Mouse (Mus musculus) C2C12 (cell line): ENCODE data around the gene Trmt10a. TPM values are rescaled to one million over a fixed set of nuclear protein-coding genes. Genes with fewer than 3 reads are reported as not detected.

ENCODE experiments used
- H3K27me3 ChIP-seq: one replicate; pipeline ENCODE4 v1.6.1; 2011; ENCODE audit not compliant: control insufficient read depth, insufficient read depth, insufficient read length
- H3K36me3 ChIP-seq: one replicate; pipeline ENCODE4 v1.6.1; 2011; ENCODE audit not compliant: control insufficient read depth, insufficient read depth
- H3K4me3 ChIP-seq: one replicate; pipeline ENCODE4 v1.5.1; 2011; ENCODE audit warnings: mild to moderate bottlenecking, control low read depth; ENCODE audit not compliant: poor library complexity, insufficient read depth, severe bottlenecking
- H3K79me2 ChIP-seq: one replicate; pipeline ENCODE4 v1.6.1; 2011; ENCODE audit not compliant: control insufficient read depth, insufficient read depth
- H3K79me3 ChIP-seq: one replicate; pipeline ENCODE4 v1.6.1; 2011; ENCODE audit warnings: low read depth, control low read depth
- H3ac ChIP-seq: one replicate; pipeline ENCODE3; 2011; ENCODE audit warnings: low read depth; ENCODE audit not compliant: control insufficient read depth, insufficient read length
- CEBPB ChIP-seq: IDR thresholded peaks from one replicate; pipeline ENCODE4 v1.6.1; 2011; ENCODE audit warnings: low read depth, mild to moderate bottlenecking, control low read depth, moderate library complexity
- CTCF ChIP-seq: IDR thresholded peaks from one replicate; pipeline ENCODE4 v1.5.1; 2011; ENCODE audit not compliant: control insufficient read depth, insufficient read depth, insufficient read length
- FOSL1 ChIP-seq: IDR thresholded peaks from one replicate; pipeline ENCODE4 v1.8.0; 2011; ENCODE audit warnings: mild to moderate bottlenecking, low read length; ENCODE audit not compliant: poor library complexity, insufficient read depth, severe bottlenecking
- MAX ChIP-seq: IDR thresholded peaks from one replicate; pipeline ENCODE4 v1.6.1; 2011; ENCODE audit warnings: mild to moderate bottlenecking, control low read depth
- MYOD1 ChIP-seq: IDR thresholded peaks from one replicate; pipeline ENCODE4 v1.6.1; 2011; ENCODE audit warnings: low read depth; ENCODE audit not compliant: control insufficient read depth, insufficient read length
- MYOG ChIP-seq: IDR thresholded peaks from one replicate; pipeline ENCODE4 v1.6.1; 2011; ENCODE audit not compliant: control insufficient read depth, insufficient read length; ENCODE audit errors: extremely low read depth
- USF1 ChIP-seq: IDR thresholded peaks from one replicate; pipeline ENCODE4 v1.6.1; 2011; ENCODE audit warnings: low read depth, mild to moderate bottlenecking, control low read depth, moderate library complexity
- polyA plus RNA-seq: library from polyadenylated mRNA; unstranded; fragments of >200 nt; fragmentation: generic; extraction: Trizol; gene quantifications from one replicate; pipeline ENCODE4 v1.2.1, GENCODE M21; 2012; ENCODE audit warnings: missing spikeins

Gene Trmt10a
- polyA plus RNA-seq, 1 experiment, result 6.8 TPM

DNA sequence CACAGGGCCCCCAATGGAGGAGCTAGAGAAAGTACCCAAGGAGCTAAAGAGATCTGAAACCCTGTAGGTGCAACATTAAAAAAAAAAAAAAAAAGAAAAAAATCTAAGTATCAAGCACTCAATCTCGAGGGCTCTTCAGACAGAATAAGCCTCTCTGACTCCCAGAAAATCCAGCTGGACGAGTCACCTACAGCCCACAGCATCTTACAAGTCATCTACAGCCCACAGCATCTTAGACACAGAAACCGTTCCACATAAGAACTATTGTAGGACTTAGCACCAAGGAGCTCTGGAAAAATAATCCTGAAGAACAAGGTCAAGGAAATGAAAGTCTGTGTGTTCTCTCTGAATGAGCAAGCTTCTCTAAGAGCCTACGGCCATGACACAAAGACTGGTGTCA, 41.3 kb upstream of the Trmt10a start:
- Histone ChIP-seq H3K4me3 (no peak overlapping the region), H3K27me3 (no peaks in the 10 kb centered on the region), H3K36me3 (no peaks in the 10 kb centered on the region), H3ac (no peak overlapping the region), H3K79me3 (no peaks in the 10 kb centered on the region), H3K79me2 (no peaks in the 10 kb centered on the region)
- TF ChIP-seq CTCF (no peak), USF1 (no peak), MYOD1 (no peak), MYOG (no peak), MAX (no peak), CEBPB (no peak), FOSL1 (no peak)

DNA sequence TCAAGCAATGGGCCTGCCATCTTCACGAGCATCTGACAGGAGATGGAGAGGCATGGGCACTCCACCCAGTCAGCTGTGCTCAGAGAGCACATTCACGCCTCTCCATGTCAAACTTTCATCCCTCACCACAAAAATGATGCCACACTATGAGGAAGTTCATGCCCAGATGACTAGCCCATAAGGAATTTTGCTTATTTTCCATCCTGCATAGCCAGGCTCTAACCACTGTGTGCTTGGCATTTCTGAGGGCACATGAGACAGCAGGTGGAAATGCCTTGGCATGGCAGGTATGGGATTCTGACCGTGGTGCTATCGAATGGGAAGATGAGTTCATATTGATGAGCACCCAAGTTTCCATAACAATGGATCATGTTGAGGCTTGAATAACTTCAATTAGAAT, 39.6 kb upstream of the Trmt10a start:
- no peaks in the 10 kb centered on the region for H3K36me3 ChIP-seq
- TF ChIP-seq CTCF (no peak), MYOG (no peak), CEBPB (no peak), USF1 (no peak), MAX (peak; percentile 85), FOSL1 (peak; percentile 36), MYOD1 (peak; percentile 94)
- H3ac ChIP-seq, result no peak overlapping the region
- no peaks in the 10 kb centered on the region for H3K79me2 ChIP-seq
- no peaks in the 10 kb centered on the region for H3K27me3 ChIP-seq
- H3K79me3 ChIP-seq, result no peaks in the 10 kb centered on the region
- no peak overlapping the region for H3K4me3 ChIP-seq

DNA sequence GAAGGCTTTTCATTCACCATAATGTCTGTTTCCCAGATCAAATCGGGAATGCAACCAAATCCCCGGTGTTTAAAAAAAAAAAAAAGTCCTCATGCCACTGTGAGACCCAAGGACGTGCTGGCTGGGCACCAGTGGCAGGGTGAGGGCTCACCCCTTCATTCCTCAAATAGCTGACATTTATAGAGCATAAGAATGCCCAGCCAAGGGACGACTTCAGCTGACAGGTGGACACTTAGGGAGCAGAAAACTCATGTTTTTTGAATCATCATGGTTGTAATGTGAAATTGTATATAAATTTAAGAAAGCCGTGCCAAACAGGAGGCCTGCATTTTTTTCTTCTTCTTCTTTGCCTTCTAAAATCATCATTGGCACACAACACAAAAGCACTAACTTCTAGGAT, 38.2 kb upstream of the Trmt10a start:
- no peaks in the 10 kb centered on the region for H3K79me2 ChIP-seq
- no peak overlapping the region for H3K4me3 ChIP-seq
- TF ChIP-seq MYOD1, result peak; percentile 61
- TF ChIP-seq FOSL1, result no peak
- H3K79me3 ChIP-seq, result no peaks in the 10 kb centered on the region
- no peaks in the 10 kb centered on the region for H3K27me3 ChIP-seq
- H3ac ChIP-seq, result no peak overlapping the region
- no peaks in the 10 kb centered on the region for H3K36me3 ChIP-seq

DNA sequence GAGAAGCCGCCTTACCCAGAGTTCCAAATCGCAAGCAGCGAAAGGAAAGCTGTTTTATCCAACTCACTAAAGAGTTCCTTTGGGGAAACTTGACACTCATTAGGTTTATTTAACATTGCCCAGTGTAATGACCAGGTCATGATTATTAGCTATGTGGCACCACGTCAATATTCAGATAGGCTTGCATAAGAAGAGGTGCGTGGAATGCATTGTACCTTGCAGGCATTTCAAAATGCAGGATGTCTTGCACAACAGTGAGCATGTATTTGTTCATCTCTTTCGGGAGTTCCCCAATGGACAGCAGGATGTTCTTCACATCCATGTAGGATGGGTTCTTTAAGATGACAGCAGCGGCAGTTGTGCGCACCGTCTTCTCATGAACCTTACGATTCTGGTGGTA, 36.4 kb upstream of the Trmt10a start:
- Histone ChIP-seq H3K4me3 (no peak overlapping the region), H3ac (no peak overlapping the region), H3K79me2 (no peaks in the 10 kb centered on the region), H3K27me3 (no peaks in the 10 kb centered on the region), H3K79me3 (no peaks in the 10 kb centered on the region), H3K36me3 (no peaks in the 10 kb centered on the region)
- TF ChIP-seq CEBPB (no peak), USF1 (no peak), MYOD1 (no peak), MAX (no peak), FOSL1 (no peak), CTCF (no peak), MYOG (no peak)

DNA sequence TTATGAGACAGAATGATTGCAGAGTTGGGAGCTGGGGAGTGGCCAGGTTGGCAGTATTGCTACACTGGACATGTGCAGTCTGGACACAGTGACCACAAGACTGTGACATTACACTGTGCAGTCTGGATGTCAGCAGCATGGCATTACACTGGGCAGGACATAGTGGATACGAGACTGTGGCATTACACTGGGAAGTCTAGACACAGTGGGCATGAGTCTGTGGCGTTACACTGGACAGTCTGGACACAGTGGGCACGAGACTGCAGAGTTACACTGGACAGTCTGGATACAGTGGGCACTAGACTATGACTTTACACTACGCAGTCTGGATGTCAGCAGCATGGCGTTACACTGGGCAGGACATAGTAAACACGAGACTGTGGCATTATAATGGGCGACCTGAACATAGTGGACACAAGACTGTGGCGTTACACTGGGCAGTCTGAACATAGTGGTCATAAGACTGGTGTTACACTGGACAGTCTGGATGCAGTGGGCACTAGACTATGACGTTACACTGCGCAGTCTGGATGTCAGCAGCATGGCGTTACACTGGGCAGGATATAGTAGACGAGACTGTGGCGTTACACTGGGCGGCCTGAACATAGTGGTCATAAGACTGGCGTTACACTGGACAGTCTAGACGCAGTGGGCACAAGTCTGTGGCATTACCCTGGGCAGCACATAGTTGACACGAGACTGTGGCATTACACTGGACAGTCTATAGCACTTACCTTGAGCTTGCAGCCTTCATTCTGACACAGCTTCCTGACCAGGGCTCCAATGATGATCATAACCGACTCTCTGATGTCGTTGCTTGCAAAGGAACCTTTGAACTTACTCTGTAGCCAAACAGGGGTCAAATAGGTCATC, 32.1 kb upstream of the Trmt10a start:
- Histone ChIP-seq H3K36me3 (no peaks in the 10 kb centered on the region), H3K27me3 (no peaks in the 10 kb centered on the region), H3K79me3 (no peaks in the 10 kb centered on the region), H3ac (no peak overlapping the region), H3K4me3 (no peak overlapping the region), H3K79me2 (no peaks in the 10 kb centered on the region)
- TF ChIP-seq MYOG, result no peak
- no peak for TF ChIP-seq USF1

DNA sequence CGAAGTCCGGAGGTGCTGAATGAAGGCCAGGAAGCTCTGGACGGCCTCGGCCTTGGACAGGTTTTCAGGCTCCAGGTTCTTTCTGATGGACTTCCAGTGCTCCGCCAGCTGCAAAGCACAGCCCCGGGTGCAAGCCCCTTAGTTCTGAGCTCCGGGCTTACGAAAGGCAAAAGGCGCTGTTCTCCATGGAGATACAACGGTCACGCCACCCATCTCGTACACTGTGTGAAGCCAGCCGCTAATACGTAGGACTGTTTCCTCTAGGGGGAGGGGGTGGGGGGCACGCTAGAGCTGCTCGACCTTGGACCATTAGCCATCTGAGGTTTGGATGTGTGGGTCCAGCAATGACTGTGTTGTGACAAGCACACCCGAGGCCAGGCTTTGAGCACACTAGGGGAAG, 29.1 kb upstream of the Trmt10a start:
- no peaks in the 10 kb centered on the region for H3K27me3 ChIP-seq
- H3ac ChIP-seq, result no peak overlapping the region
- no peaks in the 10 kb centered on the region for H3K79me2 ChIP-seq
- no peaks in the 10 kb centered on the region for H3K36me3 ChIP-seq
- H3K79me3 ChIP-seq, result no peaks in the 10 kb centered on the region
- H3K4me3 ChIP-seq, result no peak overlapping the region
- TF ChIP-seq USF1 (no peak), CEBPB (no peak), MAX (no peak), FOSL1 (no peak), CTCF (no peak), MYOG (no peak), MYOD1 (no peak)
